Mouse (Mus musculus): Measurements from ENCODE around the gene Slc5a12. TPM values are rescaled to one million over a fixed set of nuclear protein-coding genes. Genes with fewer than 3 reads are reported as not detected.

Gene Slc5a12
- polyA plus RNA-seq, 1 experiment from 2014 or later, result not detected

Other genes with a start within 250 kb of the Slc5a12 start
- 1.4 and 1.6 TPM in 2 replicates for gene Fibin, start 234.1 kb upstream of the Slc5a12 start, polyA plus RNA-seq (2016; fragmentation: Nextera tagmentation; extraction: Ambion mirVana)
- gene Muc15, start 124.0 kb downstream of the Slc5a12 start, polyA plus RNA-seq (2016; fragmentation: Nextera tagmentation; extraction: Ambion mirVana), result not detected in 2 replicates